Mouse (Mus musculus) intestine, embryonic 16.5 days (tissue): Measurements from ENCODE around the gene Nupl2. TPM values are rescaled to one million over a fixed set of nuclear protein-coding genes. Genes with fewer than 3 reads are reported as not detected.

Experiments used
- ATAC-seq: fragments of 200-750 bp; cut with Nextera tagmentation; 2 replicates; pipeline ENCODE4 v1.8.0; 2017; ENCODE audit warnings: moderate TSS enrichment, moderate library complexity
- H3K27ac ChIP-seq: fragments of 300-500 bp; sonication (generic); 2 replicates; pipeline ENCODE4 v1.5.1; 2014; ENCODE audit warnings: mild to moderate bottlenecking, low read length
- H3K27me3 ChIP-seq: fragments of 300-500 bp; sonication (generic); replicated peaks from 2 replicates; pipeline ENCODE4 v1.6.1; 2014; ENCODE audit warnings: low read length, control low read depth, mixed read lengths; ENCODE audit not compliant: control insufficient read depth, insufficient read depth
- H3K36me3 ChIP-seq: fragments of 300-500 bp; sonication (generic); 2 replicates; pipeline ENCODE4 v1.6.1; 2014; ENCODE audit warnings: low read length, control low read depth; ENCODE audit not compliant: control insufficient read depth, insufficient read depth
- H3K4me1 ChIP-seq: fragments of 300-500 bp; sonication (generic); 2 replicates; pipeline ENCODE4 v1.6.1; 2014; ENCODE audit warnings: low read length, control low read depth, mixed read lengths; ENCODE audit not compliant: control insufficient read depth, insufficient read depth
- H3K4me2 ChIP-seq: fragments of 300-500 bp; sonication (generic); 2 replicates; pipeline ENCODE4 v1.6.1; 2014; ENCODE audit warnings: low read depth, low read length, control low read depth
- H3K4me3 ChIP-seq: fragments of 300-500 bp; sonication (generic); 2 replicates; pipeline ENCODE4 v1.5.1; 2014; ENCODE audit warnings: mild to moderate bottlenecking, low read length
- H3K9ac ChIP-seq: fragments of 300-500 bp; sonication (generic); 2 replicates; pipeline ENCODE4 v1.6.1; 2014; ENCODE audit warnings: low read depth, low read length
- H3K9me3 ChIP-seq: fragments of 300-500 bp; sonication (generic); 2 replicates; pipeline ENCODE4 v1.6.1; 2016; ENCODE audit warnings: low read length, control low read depth; ENCODE audit not compliant: control insufficient read depth
- WGBS: fragments of 180-500 bp; shearing (Covaris S2); extraction: QIAGEN DNeasy Blood & Tissue Kit; methylation state at CpG from one replicate; pipeline ENCODE4 v1.1.7; 2014; 5-methylcytosine and 5-hydroxymethylcytosine counted together
- polyA plus RNA-seq: library from polyadenylated mRNA; unstranded; fragments of >200 nt; fragmentation: Nextera tagmentation; extraction: Ambion mirVana; gene quantifications from 2 replicates; pipeline ENCODE4 v1.2.1, GENCODE M21; 2015

The Nupl2 gene
- polyA plus RNA-seq, result 9.6 and 11.2 TPM in 2 replicates

DNA sequence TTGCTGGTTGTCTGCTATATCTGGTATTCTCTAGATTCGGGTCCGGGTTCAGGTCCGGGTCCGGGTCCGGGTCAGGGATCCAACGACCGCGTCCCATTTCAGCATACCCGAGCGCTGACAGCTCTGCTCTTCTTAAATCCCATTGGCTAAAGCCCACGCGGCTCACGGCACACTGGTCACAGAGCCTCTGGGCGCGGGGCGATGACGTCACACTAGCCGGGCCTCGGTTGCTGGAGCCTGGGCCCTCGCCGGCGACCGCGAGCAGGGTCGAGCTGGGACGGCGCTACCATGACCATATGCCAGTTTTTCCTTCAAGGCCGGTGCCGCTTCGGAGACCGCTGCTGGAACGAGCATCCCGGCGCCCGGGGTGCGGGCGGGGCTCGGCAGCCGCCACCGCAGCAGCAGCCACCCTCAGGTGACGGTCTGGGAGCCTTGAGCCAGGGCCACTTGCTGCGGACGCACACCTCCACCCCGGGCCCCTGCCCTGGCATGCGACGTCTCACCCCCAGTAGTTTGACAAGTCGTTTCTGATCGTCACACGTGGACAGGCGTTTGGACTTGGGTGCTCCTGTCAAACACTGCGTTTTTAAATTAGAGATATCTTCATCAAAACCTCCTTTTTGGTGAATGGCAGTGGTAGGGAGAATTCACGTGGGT is at the start of gene Nupl2:
Nupl2 (plus strand) TSS at position 175 of the 657 bp plus-strand sequence.
- ATAC-seq, result peak; percentile 99
- under 1% methylated on average over 52 of the region's 52 CpGs for WGBS
- peaks cover 1% of the 10 kb centered on the region; the same call in 1 of the 2 replicates for H3K36me3 ChIP-seq
- H3K9ac ChIP-seq, result peak within 1 kb of the TSS; percentile 87
- peak within 1 kb of the TSS; percentile 67 for H3K4me2 ChIP-seq
- H3K27me3 ChIP-seq, result no peaks in the 10 kb centered on the region
- peaks cover 4% of the 10 kb centered on the region; the same call in 1 of the 2 replicates for H3K4me1 ChIP-seq
- peak within 1 kb of the TSS; percentile 80 for H3K4me3 ChIP-seq
- peak within 1 kb of the TSS; percentile 41 for H3K27ac ChIP-seq
- H3K9me3 ChIP-seq, result no peaks in the 10 kb centered on the region

- Histone ChIP-seq H3K4me2 (no peak overlapping the region), H3K4me1 (no peaks in the 10 kb centered on the region), H3K27me3 (no peaks in the 10 kb centered on the region), H3K4me3 (no peak overlapping the region), H3K36me3 (no peaks in the 10 kb centered on the region; the same call in 1 of the 2 replicates), H3K27ac (no peak overlapping the region), H3K9ac (no peak overlapping the region), H3K9me3 (no peaks in the 10 kb centered on the region)
- WGBS, result 98% methylated on average over 2 of the region's 2 CpGs
- ATAC-seq, result no peak
Observed at GRCm38 (mm10) chr5:24122221-24122620, 42.5 kb upstream of the Nupl2 start.

- Histone ChIP-seq H3K36me3 (no peaks in the 10 kb centered on the region; the same call in 1 of the 2 replicates), H3K4me1 (no peaks in the 10 kb centered on the region), H3K27me3 (no peaks in the 10 kb centered on the region), H3K4me2 (no peak overlapping the region), H3K9me3 (no peaks in the 10 kb centered on the region), H3K9ac (no peak overlapping the region), H3K4me3 (no peak overlapping the region), H3K27ac (no peak overlapping the region)
- no peak for ATAC-seq
- 79% methylated on average over 1 of the region's 1 CpGs for WGBS
Observed at GRCm38 (mm10) chr5:24124175-24124574, 40.6 kb upstream of the Nupl2 start.

DNA sequence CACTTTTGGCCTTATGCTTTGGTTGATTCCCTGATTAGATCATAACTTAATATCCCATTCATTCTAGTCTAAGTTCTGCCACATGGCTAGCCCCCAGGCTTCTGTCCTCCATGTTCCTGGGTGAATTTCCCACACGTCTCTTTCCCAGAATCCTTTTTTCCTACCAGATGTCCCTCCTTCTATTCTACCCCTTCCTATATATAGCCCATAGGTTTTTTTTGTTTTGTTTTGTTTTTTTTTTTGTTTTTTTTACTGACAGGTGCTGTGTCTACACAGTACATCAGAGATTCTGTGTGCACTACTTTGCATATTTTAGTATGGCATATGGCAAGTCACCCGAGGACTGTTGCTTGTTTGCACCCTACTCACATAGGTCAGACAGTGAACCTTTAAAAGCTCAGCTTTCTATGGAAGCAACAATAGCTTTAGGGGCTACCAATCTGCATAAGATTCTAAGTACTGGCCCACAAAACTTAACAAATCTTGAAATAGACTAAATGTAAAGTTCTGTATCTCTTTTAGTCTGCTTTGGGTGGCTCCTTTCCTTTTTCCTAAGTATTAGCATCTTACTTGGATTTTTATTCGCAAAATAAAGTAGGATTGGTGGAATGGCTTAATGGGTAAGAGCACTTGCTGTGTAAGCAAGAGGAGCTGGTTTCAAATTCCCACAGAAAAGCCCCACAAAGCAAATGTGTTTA is 40.0 kb upstream of the Nupl2 start:
- no peak overlapping the region for H3K9ac ChIP-seq
- H3K27me3 ChIP-seq, result no peaks in the 10 kb centered on the region
- no peaks in the 10 kb centered on the region for H3K36me3 ChIP-seq
- 76% methylated on average over 3 of the region's 3 CpGs for WGBS
- H3K4me1 ChIP-seq, result no peaks in the 10 kb centered on the region
- no peak for ATAC-seq
- H3K4me2 ChIP-seq, result no peak overlapping the region
- no peaks in the 10 kb centered on the region for H3K9me3 ChIP-seq
- H3K27ac ChIP-seq, result no peak overlapping the region
- no peak overlapping the region for H3K4me3 ChIP-seq

DNA sequence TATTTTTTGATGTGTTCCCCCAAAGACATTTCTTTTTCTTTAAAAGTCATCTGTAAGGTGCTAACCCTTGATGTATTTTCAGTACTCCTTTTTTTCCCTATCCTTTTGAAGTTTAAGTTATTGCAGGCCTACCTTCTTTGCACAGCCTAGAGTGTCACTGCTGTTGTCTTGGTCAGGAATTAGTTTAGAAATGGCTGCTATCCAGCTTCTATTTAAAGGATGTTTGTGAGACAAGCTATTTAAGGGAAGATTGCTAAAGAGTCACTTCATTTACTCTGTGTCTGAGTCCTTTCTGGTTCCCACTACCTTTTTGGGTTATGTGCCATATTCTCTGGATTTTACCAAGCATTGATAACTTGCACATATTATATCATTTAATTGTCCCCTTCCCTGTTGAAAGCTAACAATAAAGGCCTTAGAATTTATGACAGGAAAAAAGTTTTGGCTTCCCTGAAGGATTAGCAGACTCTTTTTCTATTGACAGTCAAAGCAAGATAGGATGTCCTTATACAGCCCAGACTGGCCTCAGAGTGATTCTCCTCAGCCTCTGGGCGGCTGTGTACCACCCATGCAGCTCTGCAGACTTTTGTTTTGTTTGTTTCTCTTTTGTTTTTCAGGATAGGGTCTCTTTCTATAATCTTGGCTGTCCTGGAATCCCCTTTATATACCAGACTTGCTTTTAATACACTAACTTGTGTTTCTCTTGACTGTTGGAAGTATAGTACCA is 38.7 kb upstream of the Nupl2 start:
- no peak overlapping the region for H3K4me2 ChIP-seq
- no peaks in the 10 kb centered on the region for H3K27me3 ChIP-seq
- ATAC-seq, result no peak
- no peak overlapping the region for H3K9ac ChIP-seq
- 68% methylated on average over 1 of the region's 1 CpGs for WGBS
- no peaks in the 10 kb centered on the region for H3K9me3 ChIP-seq
- H3K4me3 ChIP-seq, result no peak overlapping the region
- H3K36me3 ChIP-seq, result no peaks in the 10 kb centered on the region
- H3K4me1 ChIP-seq, result no peaks in the 10 kb centered on the region
- no peak overlapping the region for H3K27ac ChIP-seq

GRCm38 (mm10) chr5:24126967-24127366 is 37.8 kb upstream of the Nupl2 start:
- Histone ChIP-seq H3K36me3 (no peaks in the 10 kb centered on the region), H3K4me2 (no peak overlapping the region), H3K4me1 (no peaks in the 10 kb centered on the region), H3K9ac (no peak overlapping the region), H3K4me3 (no peak overlapping the region), H3K27ac (no peak overlapping the region), H3K9me3 (no peaks in the 10 kb centered on the region), H3K27me3 (no peaks in the 10 kb centered on the region)
- WGBS, result 79% methylated on average over 4 of the region's 4 CpGs
- ATAC-seq, result no peak

GRCm38 (mm10) chr5:24146964-24147363 is 17.8 kb upstream of the Nupl2 start:
- ATAC-seq, result no peak
- Histone ChIP-seq H3K27me3 (no peaks in the 10 kb centered on the region), H3K36me3 (no peaks in the 10 kb centered on the region), H3K9me3 (no peaks in the 10 kb centered on the region), H3K4me1 (no peaks in the 10 kb centered on the region), H3K9ac (no peak overlapping the region), H3K4me3 (no peak overlapping the region), H3K27ac (no peak overlapping the region), H3K4me2 (no peak overlapping the region)
- WGBS, result 90% methylated on average over 5 of the region's 5 CpGs

DNA sequence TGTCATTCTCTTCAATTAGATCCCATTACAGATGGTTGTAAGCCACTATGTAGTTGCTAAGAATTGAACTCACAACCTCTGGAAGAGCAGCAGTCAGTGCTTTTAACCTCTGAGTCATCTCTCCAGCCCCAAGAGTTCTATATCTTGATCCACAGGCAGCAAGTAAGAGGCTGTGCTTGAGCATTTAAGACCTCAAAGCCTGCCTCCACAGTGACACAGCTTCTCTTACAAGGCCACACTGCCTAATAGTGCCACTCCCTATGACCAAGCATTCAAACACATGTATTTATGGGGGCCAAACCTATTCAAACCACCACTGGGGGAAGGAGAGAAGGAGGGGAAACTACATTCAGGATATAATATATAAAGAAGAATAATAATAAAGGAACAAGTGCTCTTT is 12.6 kb upstream of the Nupl2 start:
- Histone ChIP-seq H3K36me3 (no peaks in the 10 kb centered on the region), H3K27ac (no peak overlapping the region), H3K4me2 (no peak overlapping the region), H3K27me3 (no peaks in the 10 kb centered on the region), H3K9ac (no peak overlapping the region), H3K4me3 (no peak overlapping the region), H3K4me1 (no peaks in the 10 kb centered on the region), H3K9me3 (no peaks in the 10 kb centered on the region)
- no peak for ATAC-seq

DNA sequence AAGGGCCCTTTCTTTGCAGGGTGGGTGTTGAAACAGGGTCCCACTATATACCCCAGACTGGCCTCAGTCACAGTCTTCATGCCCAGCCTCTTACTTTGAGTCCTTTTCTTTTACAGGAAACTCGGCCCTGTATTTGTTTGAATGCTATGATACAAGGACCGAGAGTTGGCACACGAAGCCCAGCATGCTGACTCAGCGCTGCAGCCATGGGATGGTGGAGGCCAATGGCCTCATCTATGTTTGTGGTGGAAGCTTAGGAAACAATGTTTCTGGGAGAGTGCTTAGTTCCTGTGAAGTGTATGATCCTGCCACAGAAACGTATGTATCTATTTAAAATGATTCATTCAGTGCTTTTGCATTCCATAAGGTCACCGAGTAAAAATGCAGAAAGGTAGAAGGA is 8.0 kb upstream of the Nupl2 start:
- H3K9me3 ChIP-seq, result no peaks in the 10 kb centered on the region
- H3K4me1 ChIP-seq, result no peaks in the 10 kb centered on the region
- H3K27me3 ChIP-seq, result no peaks in the 10 kb centered on the region
- no peaks in the 10 kb centered on the region for H3K36me3 ChIP-seq
- H3K27ac ChIP-seq, result no peak overlapping the region
- ATAC-seq, result no peak
- no peak overlapping the region for H3K4me2 ChIP-seq
- WGBS, result 88% methylated on average over 6 of the region's 6 CpGs
- no peak overlapping the region for H3K9ac ChIP-seq
- H3K4me3 ChIP-seq, result no peak overlapping the region
